Mouse (Mus musculus): ENCODE data around the gene Camkmt. TPM values are rescaled to one million over a fixed set of nuclear protein-coding genes. Genes with fewer than 3 reads are reported as not detected.

Camkmt gene
- polyA plus RNA-seq, 1 experiment from 2014 or later = 19.3 TPM

DNA sequence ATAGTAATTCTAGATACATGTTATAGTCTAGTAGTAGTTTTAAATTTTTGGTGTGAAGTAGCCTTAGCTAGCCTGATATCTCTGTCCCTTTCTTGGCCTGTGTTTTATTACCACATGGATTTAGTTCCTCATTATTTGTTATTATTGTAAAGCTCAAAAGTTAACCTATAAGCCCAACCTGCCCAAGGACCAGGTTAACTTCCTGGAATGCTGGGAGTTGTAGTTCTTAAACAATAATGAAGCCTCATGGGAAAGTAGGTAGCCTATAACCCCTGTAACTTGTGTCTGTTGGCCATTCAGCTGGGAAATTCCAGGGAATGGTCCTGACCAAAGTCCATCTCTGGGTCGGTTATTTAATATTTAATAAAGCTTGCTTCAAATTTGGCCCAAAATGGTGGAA is 58.0 kb downstream of the Camkmt start:
- Histone ChIP-seq H3K4me2 (replicated peaks) (no peak overlapping the region), H3K36me3 (no peaks in the 10 kb centered on the region), H3K9ac (replicated peaks) (no peak overlapping the region), H3K4me1 (0 out of 2 replicates have a peak, but pooled peaks cover 2% of the 10 kb centered on the region), H3K27me3 (0 out of 2 replicates have a peak, but pooled peaks cover 5% of the 10 kb centered on the region), H3K9me3 (no peaks in the 10 kb centered on the region), H3K4me3 (no peak overlapping the region), H3K27ac (replicated peaks) (no peak overlapping the region)
- WGBS = 84% methylated on average over 1 of the region's 1 CpGs
- no peak for ATAC-seq (replicated peaks)

DNA sequence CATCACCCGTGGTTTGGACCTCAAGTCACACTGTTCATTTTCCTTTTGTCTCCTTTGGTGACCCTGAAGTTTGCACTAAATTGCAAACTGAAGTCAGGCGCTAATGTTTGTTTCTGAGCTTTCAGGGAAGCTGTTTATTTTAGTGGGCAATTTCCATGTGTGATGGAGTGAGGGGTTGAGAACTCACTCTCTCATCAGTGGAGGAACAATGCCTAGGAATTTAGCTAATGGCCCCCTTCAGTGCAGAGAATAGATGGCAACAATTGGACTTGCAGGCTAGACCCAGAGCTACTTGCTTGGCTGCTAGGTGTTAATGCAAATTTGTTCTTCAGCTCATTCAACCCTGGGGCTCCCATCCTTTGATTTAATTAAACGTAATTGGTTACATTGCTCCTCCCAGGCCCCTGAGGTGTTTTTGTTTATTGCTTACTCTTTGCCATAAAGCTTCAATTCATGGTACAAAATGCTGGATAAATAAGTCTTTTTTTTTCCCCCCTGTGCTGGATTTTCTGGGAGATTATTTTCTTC is 58.9 kb downstream of the Camkmt start:
- Histone ChIP-seq H3K36me3 (no peaks in the 10 kb centered on the region), H3K4me1 (0 out of 2 replicates have a peak, but pooled peaks cover 2% of the 10 kb centered on the region), H3K27ac (replicated peaks) (no peak overlapping the region), H3K4me2 (replicated peaks) (no peak overlapping the region), H3K4me3 (no peak overlapping the region), H3K9ac (replicated peaks) (no peak overlapping the region), H3K27me3 (0 out of 2 replicates have a peak, but pooled peaks cover 5% of the 10 kb centered on the region), H3K9me3 (no peaks in the 10 kb centered on the region)
- 9% methylated on average over 3 of the region's 3 CpGs for WGBS
- ATAC-seq (replicated peaks) = no peak

DNA sequence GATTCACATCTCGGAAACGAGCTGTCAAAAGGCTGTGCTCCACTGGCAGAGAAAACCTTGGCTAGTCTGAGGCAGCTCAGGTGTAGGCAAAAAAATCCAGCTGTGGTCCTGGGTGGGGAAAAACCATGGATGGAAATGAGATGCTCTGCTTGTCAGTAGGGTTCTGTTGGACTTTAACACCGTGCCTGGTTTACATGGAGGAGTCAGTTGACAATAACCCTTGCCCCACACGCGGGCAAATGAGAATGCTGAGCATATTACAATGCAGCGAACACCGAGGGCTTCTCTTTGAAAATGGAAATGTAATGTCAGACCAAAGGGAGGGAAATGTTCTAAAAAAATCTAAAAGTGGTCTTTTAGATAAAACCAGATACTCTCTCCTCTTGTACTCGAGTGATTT is 60.9 kb downstream of the Camkmt start:
- H3K9ac ChIP-seq (replicated peaks) = no peak overlapping the region
- no peak overlapping the region for H3K27ac ChIP-seq (replicated peaks)
- no peaks in the 10 kb centered on the region for H3K36me3 ChIP-seq
- no peaks in the 10 kb centered on the region for H3K9me3 ChIP-seq
- WGBS = 70% methylated on average over 8 of the region's 8 CpGs
- ATAC-seq (replicated peaks) = no peak
- 0 out of 2 replicates have a peak, but pooled peaks cover 2% of the 10 kb centered on the region for H3K4me1 ChIP-seq
- 0 out of 2 replicates have a peak, but pooled peaks cover 5% of the 10 kb centered on the region for H3K27me3 ChIP-seq
- no peak overlapping the region for H3K4me2 ChIP-seq (replicated peaks)
- H3K4me3 ChIP-seq = no peak overlapping the region

DNA sequence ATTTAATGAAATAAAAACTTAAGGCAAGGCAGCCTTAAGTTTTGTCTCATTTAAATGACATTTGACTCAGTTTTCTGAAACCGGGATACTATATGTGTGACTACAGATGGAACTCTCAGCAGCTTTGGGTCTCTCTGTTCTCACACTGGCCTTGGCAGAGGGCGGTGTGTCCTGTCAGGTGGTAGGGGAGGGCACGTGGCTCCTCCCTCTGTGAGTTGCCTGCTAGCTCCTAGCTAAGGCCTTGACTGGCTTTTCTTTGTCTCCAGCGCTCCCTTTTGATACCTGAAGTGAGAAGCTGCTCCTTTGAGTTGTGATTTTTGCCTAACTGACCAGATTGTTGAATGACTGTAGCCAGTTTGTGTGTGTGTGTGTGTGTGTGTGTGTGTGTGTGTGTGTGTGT is 67.8 kb downstream of the Camkmt start:
- Histone ChIP-seq H3K4me3 (no peak overlapping the region), H3K9me3 (no peaks in the 10 kb centered on the region), H3K27ac (replicated peaks) (no peak overlapping the region), H3K9ac (replicated peaks) (no peak overlapping the region), H3K4me2 (replicated peaks) (no peak overlapping the region), H3K36me3 (no peaks in the 10 kb centered on the region), H3K4me1 (peaks cover 12% of the 10 kb centered on the region), H3K27me3 (no peaks in the 10 kb centered on the region)
- 66% methylated on average over 4 of the region's 4 CpGs for WGBS
- no peak for ATAC-seq (replicated peaks)

DNA sequence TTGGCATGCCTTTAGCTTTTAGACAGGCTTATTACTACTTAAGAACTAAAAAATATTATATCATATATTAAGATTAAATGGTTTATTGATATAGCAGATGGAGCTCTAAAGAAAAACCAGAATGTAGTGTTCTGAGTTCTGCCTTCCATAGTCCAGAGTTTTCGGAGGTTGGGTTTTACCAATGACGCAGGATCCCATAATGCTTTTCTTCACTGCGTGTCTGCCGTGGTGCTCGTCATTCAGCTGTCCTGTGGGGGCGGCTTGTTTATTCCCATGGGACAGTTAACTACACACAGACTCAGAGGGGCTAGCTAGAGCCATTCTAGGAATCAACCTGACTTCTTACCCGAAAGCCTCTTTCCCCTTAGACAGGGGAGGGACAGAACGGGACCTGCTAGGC is 69.2 kb downstream of the Camkmt start:
- Histone ChIP-seq H3K4me1 (peaks cover 12% of the 10 kb centered on the region), H3K27ac (replicated peaks) (no peak overlapping the region), H3K36me3 (no peaks in the 10 kb centered on the region), H3K9me3 (no peaks in the 10 kb centered on the region), H3K4me2 (replicated peaks) (no peak overlapping the region), H3K9ac (replicated peaks) (no peak overlapping the region), H3K27me3 (no peaks in the 10 kb centered on the region), H3K4me3 (no peak overlapping the region)
- no peak for ATAC-seq (replicated peaks)
- WGBS = 85% methylated on average over 8 of the region's 8 CpGs

DNA sequence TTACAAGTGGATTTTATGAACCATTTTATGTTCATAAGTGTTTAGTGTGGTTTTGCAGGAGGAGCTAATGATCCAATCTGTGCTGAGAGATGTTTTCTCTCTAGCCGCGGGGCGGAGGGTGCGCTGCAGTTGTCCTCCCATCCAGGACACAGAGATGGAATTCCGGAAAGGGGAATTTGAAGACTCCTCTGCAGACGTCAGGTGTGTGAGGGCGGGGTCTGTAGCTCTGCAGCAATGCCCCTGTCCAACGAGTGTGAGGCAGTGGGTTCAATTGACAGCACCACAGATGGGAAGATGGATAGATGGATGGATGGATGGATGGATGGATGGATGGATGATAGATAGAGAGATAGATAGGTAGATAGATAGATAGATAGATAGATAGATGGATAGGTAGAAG is 70.4 kb downstream of the Camkmt start:
- WGBS = 93% methylated on average over 8 of the region's 8 CpGs
- Histone ChIP-seq H3K9ac (replicated peaks) (no peak overlapping the region), H3K36me3 (no peaks in the 10 kb centered on the region), H3K9me3 (no peaks in the 10 kb centered on the region), H3K27me3 (no peaks in the 10 kb centered on the region), H3K27ac (replicated peaks) (no peak overlapping the region), H3K4me3 (no peak overlapping the region), H3K4me2 (replicated peaks) (no peak overlapping the region), H3K4me1 (peaks cover 12% of the 10 kb centered on the region)
- ATAC-seq (replicated peaks) = no peak

DNA sequence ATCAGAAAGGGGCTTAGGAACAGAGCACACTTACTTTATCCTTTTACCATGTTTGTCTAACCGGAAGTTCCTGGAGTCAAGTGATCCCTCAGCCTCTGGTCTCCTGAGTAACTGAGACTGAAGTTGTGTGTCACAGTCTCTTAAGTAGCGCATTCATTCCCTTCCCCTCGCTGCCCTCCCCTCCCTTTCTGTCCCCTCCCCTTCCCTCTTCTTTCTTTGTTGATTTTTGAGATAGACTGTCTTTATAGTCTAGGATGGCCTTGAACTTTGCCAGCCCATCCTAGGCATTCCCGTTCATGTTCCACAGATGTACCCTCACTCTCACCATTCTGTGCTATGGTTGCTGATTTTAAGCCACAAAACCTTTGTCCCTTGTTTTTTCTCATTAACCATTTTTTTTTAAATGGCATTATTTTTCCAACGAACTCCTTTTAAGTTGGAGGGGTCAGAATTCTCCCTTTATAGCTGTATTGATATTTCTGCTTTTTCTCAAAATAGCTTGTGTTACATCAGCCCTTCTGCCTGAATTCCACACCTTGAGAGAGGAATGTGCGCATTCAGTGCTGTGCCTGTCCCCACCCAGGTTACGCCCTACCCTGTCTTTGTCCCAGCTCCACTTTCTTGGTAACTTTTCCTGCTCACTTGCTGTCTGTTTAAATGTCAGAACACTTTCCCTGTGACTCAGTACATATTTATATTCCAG is 72.4 kb downstream of the Camkmt start:
- Histone ChIP-seq H3K9ac (replicated peaks) (no peak overlapping the region), H3K4me2 (replicated peaks) (no peak overlapping the region), H3K4me1 (peaks cover 12% of the 10 kb centered on the region), H3K36me3 (no peaks in the 10 kb centered on the region), H3K27ac (replicated peaks) (no peak overlapping the region), H3K4me3 (no peak overlapping the region), H3K27me3 (no peaks in the 10 kb centered on the region), H3K9me3 (no peaks in the 10 kb centered on the region)
- WGBS = 89% methylated on average over 7 of the region's 7 CpGs
- ATAC-seq (replicated peaks) = no peak

DNA sequence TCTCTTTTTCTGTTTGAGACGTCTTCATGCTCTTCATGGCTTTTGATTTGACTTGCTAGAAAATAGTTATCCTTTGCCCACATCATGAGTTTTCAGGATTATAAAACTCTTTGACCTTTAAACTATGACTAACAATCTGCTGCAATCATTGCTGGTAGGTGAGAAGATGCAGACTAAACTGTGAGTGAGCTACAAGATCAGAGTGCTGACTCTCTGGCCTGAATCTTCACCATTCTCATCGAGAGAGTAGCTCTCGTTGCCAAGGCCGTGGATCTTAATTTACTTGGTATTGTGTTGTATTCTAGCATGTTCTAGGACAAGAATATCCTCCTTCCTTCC is 72.9 kb downstream of the Camkmt start:
- no peaks in the 10 kb centered on the region for H3K36me3 ChIP-seq
- no peak overlapping the region for H3K27ac ChIP-seq (replicated peaks)
- 93% methylated on average over 4 of the region's 4 CpGs for WGBS
- H3K9ac ChIP-seq (replicated peaks) = no peak overlapping the region
- H3K4me1 ChIP-seq = peaks cover 10% of the 10 kb centered on the region
- H3K27me3 ChIP-seq = no peaks in the 10 kb centered on the region
- H3K4me3 ChIP-seq = no peak overlapping the region
- ATAC-seq (replicated peaks) = no peak
- H3K4me2 ChIP-seq (replicated peaks) = no peak overlapping the region
- no peaks in the 10 kb centered on the region for H3K9me3 ChIP-seq

DNA sequence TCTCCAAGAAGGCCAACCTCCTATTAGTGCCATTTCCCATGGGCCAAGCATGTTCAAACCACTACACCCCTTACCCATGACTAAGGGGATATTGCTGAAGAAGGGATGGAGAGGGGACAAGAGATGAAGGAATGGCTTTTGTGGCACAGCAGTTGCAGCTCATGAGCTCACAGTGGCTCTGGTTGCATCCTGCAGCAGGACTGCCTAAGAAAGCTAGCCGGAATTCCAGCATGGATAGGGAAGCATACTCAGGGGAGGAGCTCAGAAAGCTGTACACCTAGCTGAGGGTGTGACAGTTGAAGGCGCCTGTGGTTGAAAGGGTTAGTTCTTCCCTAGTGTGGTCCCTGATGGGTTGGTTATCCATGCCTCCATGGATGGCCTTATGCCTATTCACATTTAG is 78.4 kb downstream of the Camkmt start:
- Histone ChIP-seq H3K4me3 (no peak overlapping the region), H3K9me3 (no peaks in the 10 kb centered on the region), H3K36me3 (no peaks in the 10 kb centered on the region), H3K27ac (replicated peaks) (no peak overlapping the region), H3K27me3 (no peaks in the 10 kb centered on the region), H3K4me2 (replicated peaks) (no peak overlapping the region), H3K9ac (replicated peaks) (no peak overlapping the region), H3K4me1 (peaks cover 4% of the 10 kb centered on the region)
- 93% methylated on average over 2 of the region's 2 CpGs for WGBS
- no peak for ATAC-seq (replicated peaks)

DNA sequence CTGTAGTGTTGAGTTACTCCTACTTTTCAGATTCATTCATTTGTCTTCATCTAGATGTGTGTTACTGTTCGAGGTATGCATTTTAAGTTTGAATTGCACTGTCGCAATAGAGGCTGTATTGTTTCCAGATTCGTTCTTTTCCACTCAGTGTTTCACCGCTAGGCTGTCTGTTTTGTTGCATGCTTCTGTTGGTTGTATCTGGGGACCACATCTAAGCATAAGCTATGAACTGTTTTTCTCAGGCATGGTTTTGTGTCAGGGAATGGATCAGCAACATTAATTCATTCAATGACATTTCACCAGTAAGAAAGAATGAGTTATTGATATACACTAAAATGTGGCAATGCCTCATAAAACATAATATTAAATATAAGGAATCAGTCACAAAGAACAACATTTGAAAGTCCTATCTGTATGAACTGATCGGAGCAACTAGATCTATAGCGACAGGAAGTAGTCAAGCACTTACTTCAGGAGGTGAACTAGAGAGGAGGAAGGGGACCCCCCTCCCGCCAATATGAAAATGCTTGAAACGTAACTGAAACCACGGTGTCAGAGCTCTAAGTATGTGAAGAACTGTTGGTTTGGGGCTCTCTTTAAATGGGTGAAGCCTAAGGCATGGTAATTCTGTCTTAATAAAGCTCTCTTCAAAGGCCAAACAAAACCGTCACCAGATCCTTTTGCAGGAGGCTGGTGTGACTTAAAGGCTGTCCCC is 80.3 kb downstream of the Camkmt start:
- Histone ChIP-seq H3K4me1 (peaks cover 4% of the 10 kb centered on the region), H3K27ac (replicated peaks) (no peak overlapping the region), H3K4me3 (no peak overlapping the region), H3K4me2 (replicated peaks) (no peak overlapping the region), H3K9ac (replicated peaks) (no peak overlapping the region), H3K27me3 (no peaks in the 10 kb centered on the region), H3K9me3 (no peaks in the 10 kb centered on the region), H3K36me3 (no peaks in the 10 kb centered on the region)
- WGBS = 70% methylated on average over 10 of the region's 10 CpGs
- ATAC-seq (replicated peaks) = no peak

DNA sequence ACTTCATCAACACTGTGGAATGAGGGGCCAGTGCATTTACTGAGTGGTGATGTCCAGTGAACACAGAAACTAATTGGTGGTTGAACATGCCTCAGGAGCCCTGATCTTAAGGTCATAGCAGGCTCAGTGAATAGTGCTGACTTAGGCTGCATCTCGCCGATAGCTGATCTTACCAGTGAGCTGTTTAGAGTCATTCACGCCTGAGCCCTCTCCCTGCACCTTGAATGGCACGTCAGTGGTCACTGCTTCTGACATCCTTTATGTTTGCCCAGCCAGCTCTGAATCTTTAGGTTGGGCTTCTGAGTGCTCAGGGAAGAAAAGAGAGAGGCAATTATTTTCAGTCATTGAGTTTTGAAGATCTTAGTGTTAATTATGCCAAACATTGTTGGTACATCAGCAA is 81.6 kb downstream of the Camkmt start:
- Histone ChIP-seq H3K27ac (replicated peaks) (no peak overlapping the region), H3K36me3 (no peaks in the 10 kb centered on the region), H3K4me2 (replicated peaks) (no peak overlapping the region), H3K9ac (replicated peaks) (no peak overlapping the region), H3K4me1 (peaks cover 4% of the 10 kb centered on the region), H3K9me3 (no peaks in the 10 kb centered on the region), H3K4me3 (no peak overlapping the region), H3K27me3 (no peaks in the 10 kb centered on the region)
- no peak for ATAC-seq (replicated peaks)
- 7% methylated on average over 4 of the region's 4 CpGs for WGBS

DNA sequence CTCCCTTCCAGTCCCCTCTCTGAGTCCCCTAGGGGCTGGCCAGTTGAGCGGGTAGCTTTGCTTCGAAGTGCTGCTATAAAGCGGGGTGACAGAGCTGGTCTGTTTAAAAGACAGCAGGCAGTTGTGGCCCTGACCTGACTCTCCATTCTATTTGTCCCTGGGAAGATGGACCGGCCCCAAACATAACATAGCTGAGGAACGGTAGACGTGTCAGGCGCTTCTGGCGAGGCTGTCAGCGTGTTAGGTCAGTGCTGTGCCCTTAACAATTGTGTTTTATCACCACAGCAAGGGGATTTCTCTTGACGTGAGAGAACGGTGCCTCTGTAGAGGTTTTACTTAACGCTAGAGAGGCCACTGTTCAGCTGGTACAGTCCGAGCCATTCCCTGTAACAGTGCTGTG is 86.9 kb downstream of the Camkmt start:
- H3K9ac ChIP-seq (replicated peaks) = no peak overlapping the region
- no peak for ATAC-seq (replicated peaks)

More for the DNA sequence above, 86.9 kb downstream of the Camkmt start:
- H3K36me3 ChIP-seq = no peaks in the 10 kb centered on the region
- no peaks in the 10 kb centered on the region for H3K4me1 ChIP-seq
- no peak overlapping the region for H3K4me2 ChIP-seq (replicated peaks)
- H3K4me3 ChIP-seq = no peak overlapping the region
- H3K27me3 ChIP-seq = no peaks in the 10 kb centered on the region
- H3K9me3 ChIP-seq = no peaks in the 10 kb centered on the region
- H3K27ac ChIP-seq (replicated peaks) = no peak overlapping the region
- WGBS = 73% methylated on average over 13 of the region's 13 CpGs
